Mouse (Mus musculus) thymus, adult 2 months (tissue): Measurements from ENCODE around the gene Trmt61a. TPM values are rescaled to one million over a fixed set of nuclear protein-coding genes. Genes with fewer than 3 reads are reported as not detected.

Source experiments
- DNase-seq: peaks from one replicate; pipeline ENCODE4 v3.0.0; 2021
- H3K27ac ChIP-seq: fragments of 200-500 bp; 2 replicates; pipeline ENCODE4 v1.5.1; 2012; ENCODE audit warnings: low read length, control low read depth; ENCODE audit not compliant: control insufficient read depth, insufficient read depth
- H3K27me3 ChIP-seq: fragments of 200-500 bp; 2 replicates; pipeline ENCODE4 v1.6.1; 2012; ENCODE audit warnings: mild to moderate bottlenecking, low read length, moderate library complexity, mixed read lengths; ENCODE audit not compliant: control insufficient read depth, insufficient read depth
- H3K36me3 ChIP-seq: fragments of 200-500 bp; 2 replicates; pipeline ENCODE4 v1.6.1; 2012; ENCODE audit warnings: mild to moderate bottlenecking, low read length, moderate library complexity; ENCODE audit not compliant: control insufficient read depth, insufficient read depth
- H3K4me1 ChIP-seq: fragments of 200-500 bp; replicated peaks from 2 replicates; pipeline ENCODE4 v1.6.1; 2012; ENCODE audit warnings: low read length; ENCODE audit not compliant: control insufficient read depth, insufficient read depth
- H3K4me3 ChIP-seq: fragments of 200-500 bp; 2 replicates; pipeline ENCODE4 v1.5.1; 2012; ENCODE audit warnings: mild to moderate bottlenecking, low read length, control low read depth, moderate library complexity; ENCODE audit not compliant: control insufficient read depth, insufficient read depth
- CTCF ChIP-seq: fragments of 200-500 bp; IDR thresholded peaks from 2 replicates; pipeline ENCODE4 v1.5.1; 2012; ENCODE audit warnings: mild to moderate bottlenecking, control low read depth, low read length, moderate library complexity, borderline replicate concordance; ENCODE audit not compliant: control insufficient read depth, poor library complexity, insufficient read depth; ENCODE audit errors: extremely low read depth
- POLR2A ChIP-seq: fragments of 200-500 bp; IDR thresholded peaks from 2 replicates; pipeline ENCODE4 v1.6.1; 2012; ENCODE audit warnings: mild to moderate bottlenecking, low read length, control low read depth, moderate library complexity; ENCODE audit not compliant: control insufficient read depth, poor library complexity, insufficient read depth; ENCODE audit errors: extremely low read depth
- WGBS: fragments of 180-500 bp; shearing (Covaris S2); methylation state at CpG from one replicate; pipeline ENCODE4 v1.1.7; 2018; 5-methylcytosine and 5-hydroxymethylcytosine counted together
- polyA plus RNA-seq: library from polyadenylated mRNA; depleted of rRNA; stranded (reverse); fragments of >200 nt; gene quantifications from 2 replicates; pipeline ENCODE4 v1.2.3, GENCODE M21; 2012

The Trmt61a gene
- polyA plus RNA-seq, 1 experiment: 40.4 TPM

DNA sequence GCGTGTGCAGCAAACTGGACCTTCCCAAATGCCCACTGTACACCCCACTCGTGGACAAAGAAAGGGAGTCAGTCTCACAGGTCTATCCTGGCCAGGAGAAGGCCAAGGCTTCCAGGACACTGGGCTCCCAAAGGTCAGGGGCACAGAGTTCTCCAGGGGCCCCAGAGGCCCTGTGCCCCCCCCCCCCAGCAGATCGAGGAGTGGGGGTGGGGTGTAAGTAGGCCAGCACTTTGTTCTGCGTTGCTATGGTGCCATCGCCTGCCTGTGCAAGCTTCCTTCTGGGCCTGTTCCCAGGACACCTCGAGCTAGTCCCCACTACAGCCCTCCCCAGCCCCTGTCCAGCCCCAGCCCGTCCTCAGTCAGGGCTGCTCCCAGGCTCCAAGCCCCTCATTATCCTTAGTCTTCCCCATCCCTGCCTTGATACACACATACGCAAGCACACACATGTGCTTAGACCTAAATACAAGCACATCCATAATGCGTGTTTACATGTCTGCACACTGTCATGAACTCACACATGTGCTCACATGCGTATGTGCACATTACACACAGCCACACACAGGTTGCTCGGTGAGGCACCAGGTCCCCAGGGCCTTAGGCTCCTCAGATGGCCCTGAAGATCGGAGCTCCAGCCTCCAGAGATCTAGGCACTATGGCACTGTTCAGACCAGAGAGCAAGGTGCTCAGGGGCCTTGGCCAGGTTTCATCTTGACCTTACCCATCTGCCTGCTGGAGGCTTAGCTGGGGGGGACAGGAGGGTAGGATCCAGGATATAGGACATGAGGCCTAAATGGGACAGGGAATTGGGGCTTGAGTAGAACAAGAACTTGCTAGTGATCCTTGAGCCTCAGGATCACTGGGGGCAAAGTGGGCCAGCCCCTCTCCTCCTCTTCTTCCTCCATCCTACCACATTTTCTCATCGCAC is 17.2 kb downstream of the Trmt61a start:
- peaks cover 60% of the 10 kb centered on the region for H3K4me1 ChIP-seq
- H3K4me3 ChIP-seq: no peak overlapping the region
- peak overlapping the region; percentile 40 for H3K27ac ChIP-seq
- DNase-seq: no peak
- 76% methylated on average over 13 of the region's 13 CpGs for WGBS
- H3K27me3 ChIP-seq: no peaks in the 10 kb centered on the region; the same call in 1 of the 2 replicates
- no peak for TF ChIP-seq CTCF
- no peak for TF ChIP-seq POLR2A
- no peaks in the 10 kb centered on the region for H3K36me3 ChIP-seq

DNA sequence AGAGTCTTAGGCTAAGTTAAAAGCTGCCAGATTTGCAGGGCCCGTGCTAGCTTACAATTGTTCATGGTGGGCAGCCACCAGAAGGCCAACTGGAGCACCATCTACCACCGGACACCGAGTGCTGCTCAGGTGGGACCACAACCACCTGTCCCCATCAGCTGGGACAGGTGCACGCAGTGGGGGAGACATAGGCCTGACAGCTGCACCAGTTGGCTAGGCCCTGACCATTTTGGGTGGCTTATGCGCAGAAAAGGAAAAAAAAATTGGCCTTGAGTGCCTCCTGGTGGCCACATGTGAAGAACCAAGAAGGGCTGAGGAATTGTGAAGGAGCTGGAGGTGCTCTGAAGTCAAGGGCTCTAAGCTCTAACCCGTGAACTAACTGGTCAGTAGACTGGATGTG is 18.3 kb downstream of the Trmt61a start:
- Histone ChIP-seq H3K27ac (peak overlapping the region; percentile 29; the same call in 1 of the 2 replicates), H3K27me3 (no peaks in the 10 kb centered on the region; the same call in 1 of the 2 replicates), H3K4me3 (no peak overlapping the region), H3K4me1 (peaks cover 49% of the 10 kb centered on the region), H3K36me3 (no peaks in the 10 kb centered on the region)
- TF ChIP-seq POLR2A: no peak
- TF ChIP-seq CTCF: peak; percentile 68; the same call in 1 of the 2 replicates
- peak; percentile 72 for DNase-seq
- WGBS: 26% methylated on average over 6 of the region's 6 CpGs

DNA sequence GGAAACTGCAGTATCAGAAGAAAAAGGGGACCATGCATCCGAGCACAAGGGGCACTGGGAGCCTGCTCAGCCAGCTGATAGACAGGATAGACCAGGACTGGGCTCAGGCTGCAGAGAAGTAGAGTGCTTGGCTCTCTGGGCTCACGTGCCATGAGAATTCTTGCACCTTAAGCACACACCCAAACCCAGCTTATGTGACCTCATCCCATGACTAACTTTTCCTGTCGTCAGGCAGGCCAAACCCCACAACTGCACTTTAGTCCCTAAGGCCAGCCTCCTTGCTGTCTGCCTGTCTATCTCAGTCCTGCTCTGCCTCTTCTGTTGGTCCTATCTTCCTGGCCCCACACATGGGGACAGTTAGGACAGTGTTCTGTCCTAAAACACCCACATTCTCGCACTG is 19.8 kb downstream of the Trmt61a start:
- DNase-seq: no peak
- TF ChIP-seq CTCF: no peak
- Histone ChIP-seq H3K36me3 (no peaks in the 10 kb centered on the region), H3K4me3 (no peak overlapping the region), H3K4me1 (peaks cover 35% of the 10 kb centered on the region), H3K27me3 (no peaks in the 10 kb centered on the region; the same call in 1 of the 2 replicates), H3K27ac (no peak overlapping the region)
- 84% methylated on average over 4 of the region's 4 CpGs for WGBS

DNA sequence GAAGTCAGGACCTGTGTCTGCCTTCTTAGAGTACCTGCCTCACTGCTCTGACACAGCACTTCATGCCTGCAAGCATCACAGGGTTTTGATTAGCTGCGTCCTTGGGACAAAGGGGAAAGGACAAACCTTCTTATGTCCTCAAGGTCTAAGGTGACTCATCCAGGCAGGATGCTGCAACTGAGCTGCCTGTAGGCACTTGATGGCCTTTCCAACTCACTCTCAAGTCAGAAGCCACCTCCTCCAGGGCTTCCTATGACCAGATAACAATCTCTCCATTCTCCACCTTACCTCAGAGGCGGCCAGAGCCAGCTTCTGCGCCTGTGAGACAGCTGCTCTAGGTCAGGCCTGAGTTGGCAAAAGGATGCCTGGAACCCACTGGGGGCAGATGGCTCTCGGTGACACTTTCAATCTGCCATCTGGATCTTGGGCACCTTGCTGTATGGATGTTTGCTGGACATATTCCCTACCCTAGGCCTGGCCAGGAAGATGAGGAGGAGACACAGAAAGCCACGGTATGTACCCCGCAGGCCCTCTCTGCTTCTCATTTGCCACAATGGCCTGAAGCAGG is 20.5 kb downstream of the Trmt61a start:
- no peaks in the 10 kb centered on the region for H3K36me3 ChIP-seq
- 92% methylated on average over 6 of the region's 6 CpGs for WGBS
- TF ChIP-seq POLR2A (no peak), CTCF (no peak)
- no peak for DNase-seq
- H3K4me3 ChIP-seq: no peak overlapping the region
- no peak overlapping the region for H3K27ac ChIP-seq
- no peaks in the 10 kb centered on the region; the same call in 1 of the 2 replicates for H3K27me3 ChIP-seq
- peaks cover 28% of the 10 kb centered on the region for H3K4me1 ChIP-seq

DNA sequence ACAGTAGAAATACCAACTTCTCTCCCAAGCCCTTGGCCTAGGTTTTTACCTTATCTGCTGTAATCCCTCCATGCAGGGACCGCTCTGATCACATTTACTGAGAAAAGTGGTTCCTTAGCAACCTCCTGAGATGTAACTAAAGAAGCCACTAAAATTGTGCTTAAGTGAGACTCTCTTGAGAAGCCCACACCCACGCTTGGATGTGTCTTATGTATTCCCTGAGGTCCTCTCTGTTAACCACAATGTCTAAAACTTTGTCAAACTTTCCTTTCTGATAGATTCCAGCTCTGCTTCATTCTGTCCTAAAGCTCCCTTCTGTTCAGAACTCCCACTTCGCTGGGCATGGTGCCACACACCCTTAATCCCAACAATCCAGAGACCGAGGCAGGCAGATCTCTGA is 21.6 kb downstream of the Trmt61a start:
- no peak for TF ChIP-seq CTCF
- TF ChIP-seq POLR2A: no peak

DNA sequence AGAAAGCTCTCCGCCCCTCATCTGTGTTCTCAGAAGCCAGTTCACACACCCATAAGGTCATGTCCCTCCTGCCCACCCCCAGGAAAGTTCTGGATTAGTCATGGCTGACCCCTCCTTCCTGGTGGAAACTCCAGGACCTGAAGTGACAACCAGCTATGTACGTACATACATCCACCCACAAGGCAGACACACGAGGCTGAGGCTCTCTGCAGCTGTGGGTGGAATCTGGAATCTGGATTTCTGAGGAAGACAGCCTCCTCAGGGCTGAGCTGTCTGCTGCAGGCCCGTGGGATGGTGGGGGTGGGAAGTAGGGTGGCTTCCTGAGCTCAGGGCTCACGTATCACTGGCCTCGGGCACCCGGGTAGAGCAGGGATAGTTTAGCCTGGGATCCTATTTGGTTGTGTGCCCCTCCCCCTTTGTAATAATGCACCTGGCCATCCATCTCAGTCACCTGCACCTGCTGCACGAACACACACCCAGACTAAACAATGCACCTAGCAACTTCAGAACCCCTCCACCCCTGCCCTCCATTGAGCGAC is 23.1 kb downstream of the Trmt61a start:
- no peaks in the 10 kb centered on the region for H3K36me3 ChIP-seq
- no peak overlapping the region for H3K4me3 ChIP-seq
- 84% methylated on average over 9 of the region's 9 CpGs for WGBS
- H3K4me1 ChIP-seq: peaks cover 3% of the 10 kb centered on the region
- no peak for TF ChIP-seq POLR2A
- no peak for TF ChIP-seq CTCF
- no peak for DNase-seq
- H3K27me3 ChIP-seq: no peaks in the 10 kb centered on the region; the same call in 1 of the 2 replicates
- H3K27ac ChIP-seq: no peak overlapping the region

More for the DNA sequence above, 21.6 kb downstream of the Trmt61a start:
- 92% methylated on average over 4 of the region's 4 CpGs for whole genome bisulfite sequencing
- no peaks in the 10 kb centered on the region; the same call in 1 of the 2 replicates for H3K27me3 ChIP-seq
- no peaks in the 10 kb centered on the region for H3K36me3 ChIP-seq
- no peak overlapping the region for H3K27ac ChIP-seq
- no peak for DNase-seq
- H3K4me3 ChIP-seq: no peak overlapping the region
- H3K4me1 ChIP-seq: peaks cover 17% of the 10 kb centered on the region

DNA sequence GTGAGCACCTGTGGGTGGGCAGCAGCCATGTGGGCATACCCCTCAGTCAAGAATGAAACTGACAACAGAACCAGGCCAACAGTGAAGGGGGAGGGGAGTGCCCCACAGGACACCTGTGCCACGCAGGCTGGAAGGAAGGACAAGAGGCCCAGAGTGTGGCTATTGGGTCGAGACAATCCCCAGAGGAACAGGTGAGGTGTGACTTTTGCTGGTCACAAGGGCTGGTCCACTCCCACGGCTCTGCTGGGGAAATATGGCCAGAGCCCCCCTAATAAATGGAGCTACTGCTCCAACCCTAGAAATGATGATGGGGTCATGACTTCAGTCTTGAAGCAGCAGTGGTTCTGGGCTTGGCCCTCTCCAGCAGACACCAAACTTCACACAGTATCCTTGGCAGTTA is 25.4 kb downstream of the Trmt61a start:
- Histone ChIP-seq H3K27me3 (no peaks in the 10 kb centered on the region), H3K27ac (no peak overlapping the region), H3K4me1 (no peaks in the 10 kb centered on the region), H3K36me3 (no peaks in the 10 kb centered on the region), H3K4me3 (no peak overlapping the region)
- WGBS: 66% methylated on average over 3 of the region's 3 CpGs
- DNase-seq: no peak
- TF ChIP-seq CTCF (no peak), POLR2A (no peak)
